Mouse (Mus musculus) heart, postnatal 0 days (tissue): ENCODE results near the gene Slc22a5. TPM values are rescaled to one million over a fixed set of nuclear protein-coding genes. Genes with fewer than 3 reads are reported as not detected.
"Not testable (repeated sequence)": the region's sequence is repeated elsewhere in the genome, so short reads cannot be mapped to it uniquely, and the experiment has no call there.

ENCODE experiments used
- ATAC-seq: fragments of 200-750 bp; cut with Nextera tagmentation; 2 replicates; pipeline ENCODE4 v1.8.0; 2017; ENCODE audit warnings: low read depth, moderate number of reproducible peaks, moderate library complexity; ENCODE audit not compliant: insufficient read depth
- DNase-seq: peaks from one replicate; pipeline ENCODE4 v3.0.0-alpha.2; 2016; ENCODE audit warnings: low spot score
- H3K27ac ChIP-seq: fragments of 300-500 bp; sonication (generic); 2 replicates; pipeline ENCODE4 v1.5.1; 2014; ENCODE audit warnings: low read depth, mild to moderate bottlenecking
- H3K27me3 ChIP-seq: fragments of 300-500 bp; sonication (generic); 2 replicates; pipeline ENCODE4 v1.6.1; 2014; ENCODE audit warnings: low read length, mixed read lengths; ENCODE audit not compliant: control insufficient read depth, insufficient read depth
- H3K36me3 ChIP-seq: fragments of 300-500 bp; sonication (generic); replicated peaks from 2 replicates; pipeline ENCODE4 v1.6.1; 2014; ENCODE audit warnings: low read length, mixed read lengths; ENCODE audit not compliant: control insufficient read depth, insufficient read depth
- H3K4me1 ChIP-seq: fragments of 300-500 bp; sonication (generic); 2 replicates; pipeline ENCODE4 v1.6.1; 2014; ENCODE audit warnings: antibody characterized with exemption; ENCODE audit not compliant: control insufficient read depth, insufficient read depth
- H3K4me2 ChIP-seq: fragments of 300-500 bp; sonication (generic); 2 replicates; pipeline ENCODE4 v1.6.1; 2014; ENCODE audit warnings: low read depth, mild to moderate bottlenecking, low read length, moderate library complexity
- H3K4me3 ChIP-seq: fragments of 300-500 bp; sonication (generic); 2 replicates; pipeline ENCODE4 v1.5.1; 2014; ENCODE audit warnings: low read depth, low read length
- H3K9ac ChIP-seq: fragments of 300-500 bp; sonication (generic); replicated peaks from 2 replicates; pipeline ENCODE4 v1.6.1; 2014; ENCODE audit warnings: low read depth, low read length, mixed read lengths
- H3K9me3 ChIP-seq: fragments of 300-500 bp; sonication (generic); replicated peaks from 2 replicates; pipeline ENCODE4 v1.6.1; 2016; ENCODE audit warnings: low read length; ENCODE audit not compliant: control insufficient read depth
- CTCF ChIP-seq: IDR thresholded peaks from 2 replicates; pipeline ENCODE4 v1.5.1; 2016; ENCODE audit warnings: antibody characterized with exemption, control low read depth, low read depth
- EP300 ChIP-seq: IDR thresholded peaks from 2 replicates; pipeline ENCODE4 v1.6.1; 2016; ENCODE audit warnings: antibody characterized with exemption, low read depth
- WGBS: fragments of 180-500 bp; shearing (Covaris S2); extraction: QIAGEN DNeasy Blood & Tissue Kit; methylation state at CpG from one replicate; pipeline ENCODE4 v1.1.7; 2014; 5-methylcytosine and 5-hydroxymethylcytosine counted together
- polyA plus RNA-seq: library from polyadenylated mRNA; unstranded; fragments of >200 nt; fragmentation: Nextera tagmentation; extraction: Ambion mirVana; gene quantifications from 2 replicates; pipeline ENCODE4 v1.2.1, GENCODE M21; 2015
- total RNA-seq: library from RNA; depleted of rRNA; stranded (reverse); fragments of >200 nt; gene quantifications from 2 replicates; pipeline ENCODE4 v1.2.3, GENCODE M21; 2014; ENCODE audit warnings: low replicate concordance; rRNA removed

Gene Slc22a5
- total RNA-seq (14.5 and 15.6 TPM in 2 replicates), polyA plus RNA-seq (13.3 and 14.5 TPM in 2 replicates)

- Histone ChIP-seq H3K9ac (peak within 1 kb of the TSS; percentile 66), H3K27me3 (no peaks in the 10 kb centered on the region), H3K36me3 (no peaks in the 10 kb centered on the region), H3K9me3 (no peaks in the 10 kb centered on the region), H3K4me1 (peaks cover 29% of the 10 kb centered on the region), H3K4me2 (peak within 1 kb of the TSS; percentile 82), H3K4me3 (peak within 1 kb of the TSS; percentile 61), H3K27ac (peak within 1 kb of the TSS; percentile 82)
- DNase-seq (peak; percentile 99), ATAC-seq (peak; percentile 97)
- no peak for TF ChIP-seq EP300
- TF ChIP-seq CTCF = peak; percentile 17; the same call in 1 of the 2 replicates
- 3% methylated on average over 63 of the region's 63 CpGs for WGBS
These were observed at the start of gene Slc22a5 for GRCm38 (mm10) chr11:53891505-53892451. Gene Slc22a5 (minus strand): TSS chr11:53891660.

GRCm38 (mm10) chr11:53931944-53932318 lies 40.5 kb upstream of the Slc22a5 start:
- H3K4me3 ChIP-seq, DNase-seq, H3K9ac ChIP-seq, H3K27ac ChIP-seq, H3K36me3 ChIP-seq, H3K9me3 ChIP-seq, H3K4me1 ChIP-seq, ATAC-seq, H3K4me2 ChIP-seq, H3K27me3 ChIP-seq: not testable (repeated sequence)
- WGBS = 68% methylated on average over 4 of the region's 4 CpGs

DNA sequence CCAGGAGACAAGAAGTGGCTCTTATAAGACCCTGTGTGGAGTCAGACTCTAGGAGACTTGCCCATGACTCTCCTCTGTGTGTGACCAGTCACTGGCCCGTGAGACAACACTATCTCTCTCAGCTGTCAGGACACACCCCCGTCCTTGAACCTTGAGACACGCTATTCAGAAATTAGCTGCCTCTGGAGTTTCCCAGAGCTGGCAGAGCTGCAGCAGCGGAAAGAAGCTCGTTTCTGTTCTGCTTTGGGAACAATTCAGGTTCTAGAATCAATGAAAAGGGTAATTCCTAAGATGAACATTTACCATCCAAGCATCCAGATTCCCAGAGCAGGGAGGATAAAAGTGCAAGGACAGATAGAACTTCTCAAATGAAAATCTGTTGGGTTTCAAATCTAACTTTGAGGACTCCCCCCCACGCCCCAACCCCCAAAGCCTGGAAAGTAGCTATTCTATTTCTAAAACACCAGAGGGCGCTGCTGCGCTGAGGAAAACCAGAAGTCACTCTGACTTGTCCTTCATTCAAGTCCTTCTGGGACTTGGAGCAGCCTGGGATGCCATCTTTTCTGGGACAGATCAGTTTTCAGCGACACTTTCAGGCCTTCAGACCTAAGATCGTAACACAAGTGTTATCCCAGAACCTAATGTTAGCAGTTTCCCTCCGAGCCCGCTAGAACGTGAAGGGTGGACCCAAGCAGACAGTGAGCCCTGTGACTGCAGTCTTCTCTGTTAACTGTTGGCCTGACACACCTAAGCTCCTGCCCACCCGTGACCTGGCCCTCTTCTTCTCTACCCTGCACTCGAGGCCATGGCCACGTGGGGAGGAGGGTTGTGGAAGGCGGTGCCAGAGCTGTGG lies 39.9 kb upstream of the Slc22a5 start:
- WGBS = 24% methylated on average over 17 of the region's 17 CpGs
- DNase-seq = peak; percentile 67
- 0 out of 2 replicates have a peak, but pooled peaks have one; percentile 39 for ATAC-seq
- H3K4me2 ChIP-seq = no peak overlapping the region
- TF ChIP-seq CTCF (peak; percentile 77), EP300 (no peak)
- H3K4me1 ChIP-seq = no peaks in the 10 kb centered on the region
- H3K9me3 ChIP-seq = no peaks in the 10 kb centered on the region
- H3K9ac ChIP-seq = no peak overlapping the region
- no peaks in the 10 kb centered on the region for H3K36me3 ChIP-seq
- no peak overlapping the region for H3K4me3 ChIP-seq
- no peak overlapping the region; the same call in 1 of the 2 replicates for H3K27ac ChIP-seq
- H3K27me3 ChIP-seq = no peaks in the 10 kb centered on the region

DNA sequence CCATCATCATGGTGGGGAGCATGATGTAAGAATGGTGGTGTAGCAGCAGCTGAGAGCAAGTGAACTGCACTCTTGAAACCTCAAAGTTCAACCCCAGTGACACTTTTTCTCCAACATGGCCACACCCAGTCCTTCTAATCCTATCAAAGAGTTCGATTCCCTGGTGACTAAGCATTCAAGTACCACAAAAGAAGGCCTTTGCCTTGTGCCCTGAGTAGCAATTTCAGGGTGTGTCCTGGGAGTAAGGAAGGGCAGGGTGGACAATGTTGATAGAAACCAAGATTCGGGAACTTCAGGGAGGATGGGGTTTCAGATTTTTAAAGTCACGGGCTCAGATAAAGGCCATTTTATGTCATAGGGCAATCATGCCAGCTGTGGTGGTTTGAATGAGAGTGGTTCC lies 38.3 kb upstream of the Slc22a5 start:
- Histone ChIP-seq H3K4me3 (no peak overlapping the region), H3K9me3 (no peaks in the 10 kb centered on the region), H3K9ac (no peak overlapping the region), H3K27ac (no peak overlapping the region), H3K36me3 (no peaks in the 10 kb centered on the region), H3K27me3 (no peaks in the 10 kb centered on the region), H3K4me1 (no peaks in the 10 kb centered on the region), H3K4me2 (no peak overlapping the region)
- no peak for ATAC-seq
- no peak for DNase-seq
- TF ChIP-seq EP300 = no peak
- no peak for TF ChIP-seq CTCF
- 84% methylated on average over 3 of the region's 3 CpGs for WGBS

GRCm38 (mm10) chr11:53928585-53928984 lies 37.1 kb upstream of the Slc22a5 start:
- ATAC-seq (no peak), DNase-seq (no peak)
- no peak overlapping the region for H3K4me2 ChIP-seq
- no peak overlapping the region for H3K27ac ChIP-seq
- no peak overlapping the region for H3K9ac ChIP-seq
- no peak overlapping the region for H3K4me3 ChIP-seq
- no peaks in the 10 kb centered on the region for H3K27me3 ChIP-seq
- TF ChIP-seq CTCF (no peak), EP300 (no peak)
- no peaks in the 10 kb centered on the region for H3K4me1 ChIP-seq
- H3K36me3 ChIP-seq = no peaks in the 10 kb centered on the region
- H3K9me3 ChIP-seq = no peaks in the 10 kb centered on the region
- 64% methylated on average over 3 of the region's 3 CpGs for WGBS
